Mouse (Mus musculus): ENCODE measurements around the gene Rnaseh2c. TPM values are rescaled to one million over a fixed set of nuclear protein-coding genes. Genes with fewer than 3 reads are reported as not detected.

The Rnaseh2c gene
- polyA plus RNA-seq, 1 experiment = 50.2 TPM

- H3K4me3 ChIP-seq (ENCODE audit: insufficient read depth, low read length) = no peak overlapping the region
- no peak overlapping the region for H3K27ac ChIP-seq (ENCODE audit: insufficient read depth, low read length)
- H3K4me1 ChIP-seq (ENCODE audit: control insufficient read depth, insufficient read depth, low read length) = no peaks in the 10 kb centered on the region
- TF ChIP-seq CTCF (IDR thresholded peaks at IDR 0.05; ENCODE audit: extremely low read depth, insufficient read depth, low read length) (no peak), POLR2A (IDR thresholded peaks at IDR 0.05; ENCODE audit: extremely low read depth, insufficient read depth, low read length) (no peak)
Observed at GRCm38 (mm10) chr19:5561886-5562285, 39.8 kb upstream of the Rnaseh2c start.

DNA sequence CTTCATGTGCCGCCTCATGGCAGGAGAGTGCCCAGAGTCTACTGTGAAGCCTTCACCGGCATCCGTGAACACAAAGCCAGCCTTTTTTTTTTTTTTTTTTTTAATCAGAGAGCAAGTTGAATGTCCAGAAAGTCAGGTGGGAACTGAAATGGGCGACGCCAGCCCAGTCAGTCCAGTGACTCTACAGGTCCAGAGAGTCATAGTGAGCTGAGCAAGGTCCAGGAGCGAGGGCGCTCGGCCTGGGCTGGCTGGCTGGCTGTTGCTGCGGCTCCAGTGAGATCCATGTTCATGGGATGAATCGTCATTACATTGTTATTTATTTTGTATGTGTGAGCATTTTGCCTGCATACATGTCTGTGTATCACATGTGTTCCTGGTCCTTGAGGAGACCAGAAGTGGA is 38.9 kb upstream of the Rnaseh2c start:
- TF ChIP-seq CTCF (IDR thresholded peaks at IDR 0.05; ENCODE audit: extremely low read depth, insufficient read depth, low read length) (no peak), POLR2A (IDR thresholded peaks at IDR 0.05; ENCODE audit: extremely low read depth, insufficient read depth, low read length) (no peak)
- H3K4me3 ChIP-seq (ENCODE audit: insufficient read depth, low read length) = no peak overlapping the region
- H3K27ac ChIP-seq (ENCODE audit: insufficient read depth, low read length) = no peak overlapping the region
- no peaks in the 10 kb centered on the region for H3K4me1 ChIP-seq (ENCODE audit: control insufficient read depth, insufficient read depth, low read length)

GRCm38 (mm10) chr19:5566316-5566715 is 35.4 kb upstream of the Rnaseh2c start:
- TF ChIP-seq POLR2A (IDR thresholded peaks at IDR 0.05; ENCODE audit: extremely low read depth, insufficient read depth, low read length) = no peak
- no peak for TF ChIP-seq CTCF (IDR thresholded peaks at IDR 0.05; ENCODE audit: extremely low read depth, insufficient read depth, low read length)
- H3K27ac ChIP-seq (ENCODE audit: insufficient read depth, low read length) = no peak overlapping the region
- H3K4me1 ChIP-seq (ENCODE audit: control insufficient read depth, insufficient read depth, low read length) = no peaks in the 10 kb centered on the region
- no peak overlapping the region for H3K4me3 ChIP-seq (ENCODE audit: insufficient read depth, low read length)

DNA sequence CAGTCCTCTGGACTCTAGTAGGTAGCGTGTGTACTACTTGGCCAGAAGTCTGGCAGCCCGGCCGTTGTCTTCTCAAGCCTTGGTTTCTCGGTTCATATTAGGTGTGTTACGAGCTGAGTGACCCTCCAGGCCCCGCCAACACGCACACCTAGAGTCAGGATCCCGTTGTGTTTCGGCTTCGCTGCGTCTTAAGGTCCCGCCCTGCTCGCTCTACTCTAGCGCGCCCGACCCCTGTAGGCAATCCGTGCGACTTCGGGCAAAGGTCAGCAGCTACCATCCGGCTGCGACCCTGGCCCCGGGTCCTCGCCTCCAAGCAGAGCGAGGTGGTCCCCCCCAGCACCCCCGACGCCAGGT is 34.5 kb upstream of the Rnaseh2c start:
- no peaks in the 10 kb centered on the region for H3K4me1 ChIP-seq (ENCODE audit: control insufficient read depth, insufficient read depth, low read length)
- TF ChIP-seq POLR2A (IDR thresholded peaks at IDR 0.05; ENCODE audit: extremely low read depth, insufficient read depth, low read length) = no peak
- TF ChIP-seq CTCF (IDR thresholded peaks at IDR 0.05; ENCODE audit: extremely low read depth, insufficient read depth, low read length) = no peak

DNA sequence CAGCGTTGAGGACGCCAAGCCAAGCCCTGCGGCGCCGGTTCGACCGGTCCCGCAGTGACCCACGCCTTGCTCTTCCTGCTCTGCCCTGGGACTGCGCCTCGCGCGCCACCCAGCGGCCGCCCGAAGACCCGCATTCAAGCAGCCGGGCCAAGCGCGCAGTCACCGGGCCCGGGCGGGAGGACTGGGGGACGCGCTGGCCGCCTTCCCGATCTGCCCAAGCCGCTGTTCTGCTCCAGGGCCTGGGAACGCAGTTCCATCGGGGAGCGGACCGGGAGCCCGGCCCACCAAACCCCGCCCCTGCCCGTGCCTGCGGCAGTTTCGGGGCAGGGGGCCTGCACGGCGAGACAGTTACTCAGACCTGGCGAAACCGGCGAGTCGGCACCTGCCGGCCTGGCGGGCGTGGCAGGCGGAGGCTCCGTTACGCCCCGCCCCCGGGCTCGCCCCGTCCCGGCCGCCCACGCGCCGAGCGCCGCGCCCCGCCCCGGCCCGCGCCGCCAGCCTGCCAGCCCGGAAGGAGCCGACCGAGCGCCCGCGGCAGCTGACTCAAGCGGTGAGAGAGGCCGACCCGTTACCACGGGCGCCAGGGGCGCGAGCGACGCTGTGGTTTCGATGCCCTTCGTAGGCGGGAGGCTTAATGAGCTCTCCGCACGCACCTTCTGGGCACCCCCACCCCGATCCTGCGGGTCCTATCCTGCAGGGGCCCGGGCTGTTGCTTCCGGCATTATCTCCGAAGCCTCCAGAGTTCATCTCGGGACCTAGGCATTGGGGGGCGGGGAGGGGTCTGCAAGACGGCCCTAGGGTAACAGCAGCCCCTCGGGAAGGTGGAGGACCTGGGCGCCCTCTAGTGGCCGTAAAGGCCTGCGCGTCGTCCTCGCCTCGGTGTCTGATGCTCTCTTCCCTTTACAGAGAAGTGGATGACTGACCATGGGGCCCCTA is 33.9 kb upstream of the Rnaseh2c start, which contains the start of gene Ap5b1:
TSS of gene Ap5b1 (plus strand) at position 492 of the 936 bp plus-strand sequence.
- H3K4me3 ChIP-seq (ENCODE audit: insufficient read depth, low read length) = peak within 1 kb of the TSS; percentile 58
- TF ChIP-seq POLR2A (IDR thresholded peaks at IDR 0.05; ENCODE audit: extremely low read depth, insufficient read depth, low read length) (0 out of 2 replicates have a peak, but pooled peaks have one; percentile 12), CTCF (IDR thresholded peaks at IDR 0.05; ENCODE audit: extremely low read depth, insufficient read depth, low read length) (peak; percentile 66)
- H3K4me1 ChIP-seq (ENCODE audit: control insufficient read depth, insufficient read depth, low read length) = no peaks in the 10 kb centered on the region
- H3K27ac ChIP-seq (ENCODE audit: insufficient read depth, low read length) = peak within 1 kb of the TSS; percentile 97

More for the DNA sequence above, 34.5 kb upstream of the Rnaseh2c start:
- peak overlapping the region; percentile 97; the same call in 1 of the 2 replicates for H3K27ac ChIP-seq (ENCODE audit: insufficient read depth, low read length)
- peak overlapping the region; percentile 58 for H3K4me3 ChIP-seq (ENCODE audit: insufficient read depth, low read length)

DNA sequence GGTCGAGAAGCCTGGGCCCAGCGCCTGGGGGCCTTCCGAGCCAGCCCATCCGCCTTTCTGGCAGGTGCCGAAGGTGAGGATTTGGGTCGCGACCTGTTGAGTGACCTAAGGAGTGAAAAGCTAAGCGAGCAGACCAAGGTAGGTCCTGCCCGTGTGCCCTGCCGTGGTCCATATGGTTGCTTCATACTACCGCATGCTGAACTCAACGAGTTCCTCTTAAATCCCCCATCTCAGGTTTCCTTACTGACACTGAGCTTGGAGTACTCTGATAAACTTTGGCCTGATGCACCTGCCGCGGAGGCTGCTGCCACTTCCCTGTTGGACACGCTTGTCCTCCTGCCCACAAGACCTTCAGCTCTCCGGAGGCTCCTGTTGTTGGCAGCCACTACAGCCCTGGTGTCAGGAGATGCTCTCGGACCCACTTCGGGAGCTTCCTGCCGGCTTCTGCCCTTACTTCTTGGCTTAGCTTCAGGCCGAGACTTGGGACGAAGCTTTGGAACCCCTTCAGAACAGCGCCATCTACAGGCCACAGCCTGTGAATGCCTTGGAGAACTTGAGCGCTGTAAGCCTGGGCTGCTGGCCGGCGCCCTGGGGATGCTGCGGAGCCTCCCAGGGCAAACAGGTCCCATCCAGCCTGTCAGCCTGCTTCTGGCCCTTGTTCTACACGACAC is 33.1 kb upstream of the Rnaseh2c start:
- Histone ChIP-seq H3K4me3 (ENCODE audit: insufficient read depth, low read length) (peak overlapping the region; percentile 58), H3K27ac (ENCODE audit: insufficient read depth, low read length) (no peak overlapping the region), H3K4me1 (ENCODE audit: control insufficient read depth, insufficient read depth, low read length) (no peaks in the 10 kb centered on the region)
- TF ChIP-seq CTCF (IDR thresholded peaks at IDR 0.05; ENCODE audit: extremely low read depth, insufficient read depth, low read length) (peak; percentile 77), POLR2A (IDR thresholded peaks at IDR 0.05; ENCODE audit: extremely low read depth, insufficient read depth, low read length) (no peak)

- Histone ChIP-seq H3K4me1 (ENCODE audit: control insufficient read depth, insufficient read depth, low read length) (no peaks in the 10 kb centered on the region), H3K4me3 (ENCODE audit: insufficient read depth, low read length) (no peak overlapping the region), H3K27ac (ENCODE audit: insufficient read depth, low read length) (no peak overlapping the region)
- no peak for TF ChIP-seq POLR2A (IDR thresholded peaks at IDR 0.05; ENCODE audit: extremely low read depth, insufficient read depth, low read length)
- TF ChIP-seq CTCF (IDR thresholded peaks at IDR 0.05; ENCODE audit: extremely low read depth, insufficient read depth, low read length) = no peak
Observed at GRCm38 (mm10) chr19:5569521-5569920, 32.2 kb upstream of the Rnaseh2c start.

- no peak overlapping the region for H3K4me3 ChIP-seq (ENCODE audit: insufficient read depth, low read length)
- no peaks in the 10 kb centered on the region for H3K4me1 ChIP-seq (ENCODE audit: control insufficient read depth, insufficient read depth, low read length)
- no peak overlapping the region for H3K27ac ChIP-seq (ENCODE audit: insufficient read depth, low read length)
- no peak for TF ChIP-seq POLR2A (IDR thresholded peaks at IDR 0.05; ENCODE audit: extremely low read depth, insufficient read depth, low read length)
- no peak for TF ChIP-seq CTCF (IDR thresholded peaks at IDR 0.05; ENCODE audit: extremely low read depth, insufficient read depth, low read length)
Observed at GRCm38 (mm10) chr19:5570353-5571246, 31.1 kb upstream of the Rnaseh2c start.

GRCm38 (mm10) chr19:5571831-5572230 is 29.8 kb upstream of the Rnaseh2c start:
- no peak for TF ChIP-seq POLR2A (IDR thresholded peaks at IDR 0.05; ENCODE audit: extremely low read depth, insufficient read depth, low read length)
- no peak for TF ChIP-seq CTCF (IDR thresholded peaks at IDR 0.05; ENCODE audit: extremely low read depth, insufficient read depth, low read length)
- Histone ChIP-seq H3K27ac (ENCODE audit: insufficient read depth, low read length) (no peak overlapping the region), H3K4me3 (ENCODE audit: insufficient read depth, low read length) (no peak overlapping the region), H3K4me1 (ENCODE audit: control insufficient read depth, insufficient read depth, low read length) (no peaks in the 10 kb centered on the region)
